Mouse (Mus musculus) MEL (cell line): ENCODE results near the gene Gm960. TPM values are rescaled to one million over a fixed set of nuclear protein-coding genes. Genes with fewer than 3 reads are reported as not detected.

Source experiments
- DNase-seq: peaks from one replicate; pipeline ENCODE4 v3.0.0; 2011; ENCODE audit warnings: low read depth, low spot score
- H3K27ac ChIP-seq: 2 replicates; pipeline ENCODE4 v1.5.1; 2012; ENCODE audit warnings: low read depth, mild to moderate bottlenecking, control low read depth, low read length, moderate library complexity; ENCODE audit not compliant: control insufficient read depth
- H3K27me3 ChIP-seq, 2 experiments: fragments of 150-350 bp in 1 of 2; sonication (generic) in 1 of 2; 2 replicates each; pipeline ENCODE4 v1.6.1; 2012; ENCODE audit warnings: low read length in 2 of 2, mild to moderate bottlenecking in 2 of 2, improper control_type of control experiment in 1 of 2, moderate library complexity in 1 of 2; ENCODE audit not compliant: insufficient read depth in 2 of 2, control insufficient read depth in 1 of 2
- H3K36me3 ChIP-seq, 2 experiments: 2 replicates each; pipeline ENCODE4 v1.6.1; 2012 to 2014; ENCODE audit warnings: low read length in 2 of 2, improper control_type of control experiment in 1 of 2, inconsistent platforms in 1 of 2, mild to moderate bottlenecking in 1 of 2; ENCODE audit not compliant: insufficient read depth in 2 of 2, control insufficient read depth in 1 of 2
- H3K4me1 ChIP-seq, 2 experiments: fragments of 150-350 bp in 1 of 2; sonication (generic) in 1 of 2; 2 replicates each; pipeline ENCODE4 v1.6.1; 2012; ENCODE audit warnings: low read length in 2 of 2, improper control_type of control experiment in 1 of 2, mild to moderate bottlenecking in 1 of 2; ENCODE audit not compliant: insufficient read depth in 2 of 2, control insufficient read depth in 1 of 2
- H3K4me3 ChIP-seq, 2 experiments: fragments of 150-350 bp in 1 of 2; sonication (generic) in 1 of 2; 2 replicates each; pipeline ENCODE4 v1.5.1; 2012; ENCODE audit warnings: low read depth in 2 of 2, low read length in 2 of 2, mild to moderate bottlenecking in 2 of 2, moderate library complexity in 2 of 2, control low read depth in 1 of 2, improper control_type of control experiment in 1 of 2; ENCODE audit not compliant: control insufficient read depth in 1 of 2, insufficient read depth in 1 of 2
- H3K79me2 ChIP-seq: 2 replicates; pipeline ENCODE4 v1.6.1; 2012; ENCODE audit warnings: mild to moderate bottlenecking, low read length, moderate library complexity; ENCODE audit not compliant: control insufficient read depth, poor library complexity, insufficient read depth
- H3K9ac ChIP-seq: 2 replicates; pipeline ENCODE4 v1.6.1; 2012; ENCODE audit warnings: low read depth, mild to moderate bottlenecking, control low read depth, low read length, moderate library complexity; ENCODE audit not compliant: control insufficient read depth, poor library complexity, severe bottlenecking
- H3K9me3 ChIP-seq: fragments of 150-350 bp; sonication (generic); replicated peaks from 2 replicates; pipeline ENCODE4 v1.6.1; 2012; ENCODE audit warnings: mild to moderate bottlenecking, low read length, improper control_type of control experiment, moderate library complexity; ENCODE audit not compliant: insufficient read depth
- CHD1 ChIP-seq: IDR thresholded peaks from 2 replicates; pipeline ENCODE4 v1.6.1; 2012; ENCODE audit warnings: low read depth, mild to moderate bottlenecking, inconsistent platforms, low read length, improper control_type of control experiment
- E2F4 ChIP-seq: IDR thresholded peaks from 2 replicates; pipeline ENCODE4 v1.6.1; 2011; ENCODE audit warnings: low read depth, low read length, improper control_type of control experiment, borderline replicate concordance
- GABPA ChIP-seq: IDR thresholded peaks from 2 replicates; pipeline ENCODE4 v1.6.1; 2012; ENCODE audit warnings: low read depth, mild to moderate bottlenecking, inconsistent platforms, low read length, improper control_type of control experiment, moderate library complexity
- JUND ChIP-seq: IDR thresholded peaks from 2 replicates; pipeline ENCODE4 v1.6.1; 2011; ENCODE audit warnings: low read depth, mild to moderate bottlenecking, improper control_type of control experiment, low read length
- KAT2A ChIP-seq: conservative IDR thresholded peaks from 2 replicates; pipeline ENCODE4 v1.6.1; 2012; ENCODE audit warnings: low read depth, low read length, improper control_type of control experiment, inconsistent platforms
- MAFK ChIP-seq: IDR thresholded peaks from 2 replicates; pipeline ENCODE4 v1.6.1; 2011; ENCODE audit warnings: low read depth, mild to moderate bottlenecking, low read length, improper control_type of control experiment, borderline replicate concordance
- MAZ ChIP-seq: IDR thresholded peaks from 2 replicates; pipeline ENCODE4 v1.6.1; 2012; ENCODE audit warnings: low read depth, mild to moderate bottlenecking, inconsistent platforms, low read length, improper control_type of control experiment
- MXI1 ChIP-seq: IDR thresholded peaks from 2 replicates; pipeline ENCODE4 v1.6.1; 2011; ENCODE audit warnings: mild to moderate bottlenecking, low read depth, low read length, improper control_type of control experiment
- MYB ChIP-seq: IDR thresholded peaks from 2 replicates; pipeline ENCODE4 v1.6.1; 2011; ENCODE audit warnings: mild to moderate bottlenecking, low read depth, low read length, improper control_type of control experiment
- MYC ChIP-seq: IDR thresholded peaks from 2 replicates; pipeline ENCODE4 v1.6.1; 2011; ENCODE audit warnings: low read depth, mild to moderate bottlenecking, low read length, improper control_type of control experiment, moderate library complexity
- NRF1 ChIP-seq: IDR thresholded peaks from 2 replicates; pipeline ENCODE4 v1.6.1; 2014; ENCODE audit warnings: low read depth, mild to moderate bottlenecking, inconsistent platforms, low read length, improper control_type of control experiment, moderate library complexity; ENCODE audit not compliant: poor library complexity, insufficient read depth, severe bottlenecking
- POLR2AphosphoS2 ChIP-seq: IDR thresholded peaks from 2 replicates; pipeline ENCODE4 v1.6.1; 2011; ENCODE audit warnings: low read length, improper control_type of control experiment
- POLR2AphosphoS5 ChIP-seq: IDR thresholded peaks from 2 replicates; pipeline ENCODE4 v1.6.1; 2012; ENCODE audit warnings: low read depth, borderline replicate concordance, mild to moderate bottlenecking, inconsistent platforms, low read length, moderate library complexity, mixed read lengths
- RCOR1 ChIP-seq: IDR thresholded peaks from 2 replicates; pipeline ENCODE4 v1.6.1; 2012; ENCODE audit warnings: low read depth, mild to moderate bottlenecking, inconsistent platforms, low read length, improper control_type of control experiment
- SIN3A ChIP-seq: IDR thresholded peaks from 2 replicates; pipeline ENCODE4 v1.6.1; 2012; ENCODE audit warnings: low read length, improper control_type of control experiment, inconsistent platforms
- SMC3 ChIP-seq: IDR thresholded peaks from 2 replicates; pipeline ENCODE4 v1.6.1; 2011; ENCODE audit warnings: low read depth, low read length, improper control_type of control experiment
- USF1 ChIP-seq: IDR thresholded peaks from 2 replicates; pipeline ENCODE4 v1.6.1; 2014; ENCODE audit warnings: low read depth, mild to moderate bottlenecking, inconsistent platforms, low read length, improper control_type of control experiment, moderate library complexity
- ZMIZ1 ChIP-seq: IDR thresholded peaks from 2 replicates; pipeline ENCODE4 v1.6.1; 2012; ENCODE audit warnings: low read depth, mild to moderate bottlenecking, inconsistent platforms, low read length, improper control_type of control experiment, moderate library complexity
- ZNF384 ChIP-seq: IDR thresholded peaks from 2 replicates; pipeline ENCODE4 v1.6.1; 2012; ENCODE audit warnings: low read depth, mild to moderate bottlenecking, inconsistent platforms, low read length, improper control_type of control experiment
- polyA plus RNA-seq, 2 experiments: library from polyadenylated mRNA; stranded (reverse) in 1 of 2; unstranded in 1 of 2; fragments of >175 nt in 1 of 2; fragments of >200 nt in 1 of 2; gene quantifications; 2 replicates each; pipeline versions ENCODE4 v1.2.1 to v1.2.4; 2012; ENCODE audit warnings: low replicate concordance in 2 of 2, low read depth in 1 of 2; ENCODE audit not compliant: insufficient read length in 2 of 2, insufficient read depth in 1 of 2, missing spikeins in 1 of 2
- total RNA-seq: library from RNA; depleted of rRNA; stranded (reverse); fragments of 300-350 nt; gene quantifications from 2 replicates; pipeline ENCODE4 v1.2.3, GENCODE M21; 2012

The Gm960 gene
- total and polyA plus RNA-seq, 3 experiments = 2.1 to 2.3 TPM; not detected in 1

- H3K27me3 ChIP-seq = peaks cover 30% of the 10 kb centered on the region in 2 experiments
These were observed 1.4 kb upstream of the Gm960 start for GRCm38 (mm10) chr19:4699821-4700220.

DNA sequence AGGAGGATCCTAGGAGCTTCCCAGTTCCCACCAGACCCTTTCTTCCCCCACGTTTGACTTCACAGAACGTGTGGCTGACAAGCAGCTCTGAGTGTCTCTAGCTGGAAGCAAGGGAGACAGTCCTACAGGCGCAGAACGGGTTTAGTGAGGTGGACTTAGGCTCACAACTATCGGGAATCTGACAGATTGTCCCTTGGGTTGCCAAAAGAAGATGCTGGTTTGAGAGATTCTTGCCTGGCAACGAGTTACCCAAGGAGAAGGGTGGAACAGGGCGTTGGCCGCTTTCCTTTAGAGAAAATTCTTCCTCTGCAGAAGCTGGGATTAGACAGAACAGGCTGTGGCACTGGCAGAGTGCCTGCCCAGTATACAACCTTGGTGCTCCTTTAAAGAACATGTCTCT, 388 bp upstream of the Gm960 start:
- TF ChIP-seq ZNF384 (no peak), JUND (no peak), GABPA (no peak), MAFK (no peak)
- TF ChIP-seq, all 39 proteins: peak for 0
- Histone ChIP-seq H3K27ac (no peak overlapping the region), H3K9me3 (no peaks in the 10 kb centered on the region), H3K4me3 (no peak overlapping the region), H3K36me3 (no peaks in the 10 kb centered on the region), H3K9ac (no peak overlapping the region), H3K79me2 (no peaks in the 10 kb centered on the region), H3K4me1 (no peaks in the 10 kb centered on the region), H3K27me3 (peaks cover 32 to 33% of the 10 kb centered on the region in 2 experiments)
- DNase-seq = no peak

More at GRCm38 (mm10) chr19:4699821-4700220, 1.4 kb upstream of the Gm960 start:
- Histone ChIP-seq H3K9ac (no peak overlapping the region), H3K27ac (no peak overlapping the region), H3K4me3 (no peak overlapping the region), H3K9me3 (no peaks in the 10 kb centered on the region), H3K36me3 (no peaks in the 10 kb centered on the region), H3K79me2 (no peaks in the 10 kb centered on the region), H3K4me1 (no peaks in the 10 kb centered on the region)
- TF ChIP-seq MAZ (no peak), MAFK (no peak), POLR2AphosphoS2 (no peak), MYC (no peak), ZNF384 (no peak), CHD1 (no peak), KAT2A (no peak), ZMIZ1 (no peak), SMC3 (no peak), MYB (no peak)
- DNase-seq = no peak

DNA sequence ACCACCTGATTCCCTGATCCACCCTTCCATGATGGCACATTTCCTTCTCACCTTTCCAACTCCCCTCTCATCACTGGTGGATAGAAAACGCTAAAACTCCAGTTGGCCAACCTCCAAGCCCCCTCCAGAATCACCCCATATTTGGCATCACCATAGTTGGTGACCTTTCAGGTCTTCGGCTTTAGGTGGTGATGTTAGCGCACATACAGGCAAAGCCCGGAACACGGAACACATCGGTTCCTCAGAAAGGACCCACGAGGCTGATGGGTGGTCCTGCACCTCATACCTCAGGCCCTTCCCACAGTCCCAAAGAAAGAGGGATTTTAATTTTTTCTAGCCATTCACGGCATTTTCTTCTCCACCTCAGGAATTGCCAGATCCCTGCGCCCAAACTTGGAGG, 747 bp downstream of the Gm960 start:
- TF ChIP-seq USF1 (no peak), SIN3A (no peak), POLR2AphosphoS5 (no peak), NRF1 (no peak), MAFK (no peak), RCOR1 (no peak), POLR2AphosphoS2 (no peak), MXI1 (no peak), MAZ (no peak), CHD1 (no peak), E2F4 (no peak)
- TF ChIP-seq, all 39 proteins: peak for 0
- Histone ChIP-seq H3K27me3 (peaks cover 36 to 42% of the 10 kb centered on the region in 2 experiments), H3K4me3 (no peak overlapping the region)

More for the DNA sequence above, 747 bp downstream of the Gm960 start:
- Histone ChIP-seq H3K36me3 (no peaks in the 10 kb centered on the region), H3K9me3 (no peaks in the 10 kb centered on the region), H3K27ac (no peak overlapping the region), H3K79me2 (no peaks in the 10 kb centered on the region), H3K9ac (no peak overlapping the region), H3K4me1 (no peaks in the 10 kb centered on the region)
- no peak for DNase-seq
